Mouse (Mus musculus) hindbrain, embryonic 11.5 days (tissue): ENCODE results near the gene 3110082I17Rik. TPM values are rescaled to one million over a fixed set of nuclear protein-coding genes. Genes with fewer than 3 reads are reported as not detected.
A peak's percentile ranks its signal among the peaks of the same experiment; 100 is the strongest.

Experiments
- ATAC-seq: fragments of 200-750 bp; cut with Nextera tagmentation; 2 replicates; pipeline ENCODE4 v1.8.0; 2017; ENCODE audit warnings: mild to moderate bottlenecking, moderate TSS enrichment, moderate library complexity; ENCODE audit not compliant: low FRiP score
- DNase-seq: peaks from one replicate; pipeline ENCODE4 v3.0.0-alpha.2; 2015; ENCODE audit warnings: low spot score
- H3K27ac ChIP-seq: fragments of 300-500 bp; sonication (generic); 2 replicates; pipeline ENCODE4 v1.5.1; 2014; ENCODE audit warnings: mild to moderate bottlenecking, low read depth, low read length
- H3K27me3 ChIP-seq: fragments of 300-500 bp; sonication (generic); 2 replicates; pipeline ENCODE4 v1.6.1; 2014; ENCODE audit warnings: mild to moderate bottlenecking, low read length, moderate library complexity, mixed read lengths; ENCODE audit not compliant: control insufficient read depth, insufficient read depth
- H3K36me3 ChIP-seq: fragments of 300-500 bp; sonication (generic); 2 replicates; pipeline ENCODE4 v1.6.1; 2014; ENCODE audit warnings: mild to moderate bottlenecking, low read length, moderate library complexity, mixed read lengths; ENCODE audit not compliant: control insufficient read depth, insufficient read depth
- H3K4me1 ChIP-seq: fragments of 300-500 bp; sonication (generic); replicated peaks from 2 replicates; pipeline ENCODE4 v1.6.1; 2014; ENCODE audit warnings: low read length, mixed read lengths; ENCODE audit not compliant: control insufficient read depth, insufficient read depth
- H3K4me2 ChIP-seq: fragments of 300-500 bp; sonication (generic); replicated peaks from 2 replicates; pipeline ENCODE4 v1.6.1; 2014; ENCODE audit warnings: mild to moderate bottlenecking, low read depth, low read length
- H3K4me3 ChIP-seq: fragments of 300-500 bp; sonication (generic); 2 replicates; pipeline ENCODE4 v1.5.1; 2014; ENCODE audit warnings: low read depth, low read length
- H3K9ac ChIP-seq: fragments of 300-500 bp; sonication (generic); 2 replicates; pipeline ENCODE4 v1.6.1; 2014; ENCODE audit warnings: low read depth, low read length
- H3K9me3 ChIP-seq: fragments of 300-500 bp; sonication (generic); 2 replicates; pipeline ENCODE4 v1.6.1; 2016; ENCODE audit warnings: low read length; ENCODE audit not compliant: control insufficient read depth
- WGBS: fragments of 180-500 bp; shearing (Covaris S2); extraction: QIAGEN DNeasy Blood & Tissue Kit; methylation state at CpG from one replicate; pipeline ENCODE4 v1.1.7; 2014; 5-methylcytosine and 5-hydroxymethylcytosine counted together
- polyA plus RNA-seq: library from polyadenylated mRNA; unstranded; fragments of >200 nt; fragmentation: Nextera tagmentation; extraction: Ambion mirVana; gene quantifications from 2 replicates; pipeline ENCODE4 v1.2.1, GENCODE M21; 2014

The 3110082I17Rik gene
- polyA plus RNA-seq, 1 experiment from 2014 or later, result 29.2 TPM

- peak; percentile 16 for DNase-seq
- H3K9ac ChIP-seq, result no peak overlapping the region
- 52% methylated on average over 8 of the region's 8 CpGs for WGBS
- H3K9me3 ChIP-seq, result no peaks in the 10 kb centered on the region
- no peaks in the 10 kb centered on the region for H3K27me3 ChIP-seq
- H3K36me3 ChIP-seq, result no peaks in the 10 kb centered on the region
- no peaks in the 10 kb centered on the region for H3K4me1 ChIP-seq
- H3K27ac ChIP-seq, result peak overlapping the region; percentile 4; the same call in 1 of the 2 replicates
- H3K4me2 ChIP-seq, result no peak overlapping the region
- H3K4me3 ChIP-seq, result no peak overlapping the region
- 0 out of 2 replicates have a peak, but pooled peaks have one; percentile 45 for ATAC-seq
Measured at GRCm38 (mm10) chr5:139491348-139491747, 31.0 kb upstream of the 3110082I17Rik start.

GRCm38 (mm10) chr5:139490131-139490530, 29.8 kb upstream of the 3110082I17Rik start:
- ATAC-seq (no peak), DNase-seq (no peak)
- Histone ChIP-seq H3K27ac (no peak overlapping the region), H3K9me3 (no peaks in the 10 kb centered on the region), H3K36me3 (no peaks in the 10 kb centered on the region), H3K4me2 (no peak overlapping the region), H3K9ac (no peak overlapping the region), H3K27me3 (no peaks in the 10 kb centered on the region), H3K4me3 (no peak overlapping the region), H3K4me1 (no peaks in the 10 kb centered on the region)
- WGBS, result 85% methylated on average over 11 of the region's 11 CpGs

GRCm38 (mm10) chr5:139484185-139484814, 24.0 kb upstream of the 3110082I17Rik start, which contains the start of gene Zfand2a:
Gene Zfand2a, minus strand, starts transcription at chr5:139484549.
- WGBS, result 1% methylated on average over 42 of the region's 42 CpGs
- peak; percentile 100 for DNase-seq

GRCm38 (mm10) chr5:139483171-139483848, 23.0 kb upstream of the 3110082I17Rik start:
- 64% methylated on average over 14 of the region's 14 CpGs for WGBS
- Histone ChIP-seq H3K9me3 (no peaks in the 10 kb centered on the region), H3K27ac (no peak overlapping the region), H3K4me2 (peak overlapping the region; percentile 76), H3K4me1 (0 out of 2 replicates have a peak, but pooled peaks cover 3% of the 10 kb centered on the region), H3K36me3 (no peaks in the 10 kb centered on the region), H3K27me3 (no peaks in the 10 kb centered on the region), H3K9ac (peak overlapping the region; percentile 77), H3K4me3 (peak overlapping the region; percentile 91)
- ATAC-seq (no peak), DNase-seq (no peak)

More at GRCm38 (mm10) chr5:139484185-139484814, 24.0 kb upstream of the 3110082I17Rik start, which contains the start of gene Zfand2a:
- Histone ChIP-seq H3K36me3 (no peaks in the 10 kb centered on the region), H3K4me2 (peak within 1 kb of the TSS; percentile 76), H3K4me3 (peak within 1 kb of the TSS; percentile 91), H3K9me3 (no peaks in the 10 kb centered on the region), H3K27ac (peak within 1 kb of the TSS; percentile 51; the same call in 1 of the 2 replicates), H3K4me1 (0 out of 2 replicates have a peak, but pooled peaks cover 3% of the 10 kb centered on the region), H3K27me3 (no peaks in the 10 kb centered on the region), H3K9ac (peak within 1 kb of the TSS; percentile 77)
- peak; percentile 96 for ATAC-seq

GRCm38 (mm10) chr5:139480406-139480805, 20.1 kb upstream of the 3110082I17Rik start:
- no peak overlapping the region for H3K27ac ChIP-seq
- 0 out of 2 replicates have a peak, but pooled peaks cover 3% of the 10 kb centered on the region for H3K4me1 ChIP-seq
- H3K4me3 ChIP-seq, result no peak overlapping the region
- DNase-seq, result no peak
- 89% methylated on average over 9 of the region's 10 CpGs for WGBS
- 0 out of 2 replicates have a peak, but pooled peaks cover 5% of the 10 kb centered on the region for H3K36me3 ChIP-seq
- ATAC-seq, result no peak
- H3K9me3 ChIP-seq, result no peaks in the 10 kb centered on the region
- H3K9ac ChIP-seq, result no peak overlapping the region
- no peaks in the 10 kb centered on the region for H3K27me3 ChIP-seq
- H3K4me2 ChIP-seq, result no peak overlapping the region

GRCm38 (mm10) chr5:139479088-139479487, 18.8 kb upstream of the 3110082I17Rik start:
- no peak for DNase-seq
- no peak overlapping the region for H3K9ac ChIP-seq
- no peaks in the 10 kb centered on the region for H3K9me3 ChIP-seq
- 92% methylated on average over 8 of the region's 8 CpGs for WGBS
- H3K4me2 ChIP-seq, result no peak overlapping the region
- H3K36me3 ChIP-seq, result 0 out of 2 replicates have a peak, but pooled peaks cover 10% of the 10 kb centered on the region
- no peak overlapping the region for H3K27ac ChIP-seq
- H3K27me3 ChIP-seq, result no peaks in the 10 kb centered on the region
- no peak overlapping the region for H3K4me3 ChIP-seq
- H3K4me1 ChIP-seq, result 0 out of 2 replicates have a peak, but pooled peaks cover 3% of the 10 kb centered on the region
- no peak for ATAC-seq

- 83% methylated on average over 9 of the region's 9 CpGs for WGBS
- no peaks in the 10 kb centered on the region for H3K27me3 ChIP-seq
- ATAC-seq (no peak), DNase-seq (no peak)
- H3K36me3 ChIP-seq, result peaks cover 18% of the 10 kb centered on the region
- H3K9ac ChIP-seq, result no peak overlapping the region
- H3K9me3 ChIP-seq, result no peaks in the 10 kb centered on the region
- H3K4me2 ChIP-seq, result no peak overlapping the region
- no peak overlapping the region for H3K4me3 ChIP-seq
- H3K4me1 ChIP-seq, result no peaks in the 10 kb centered on the region
- H3K27ac ChIP-seq, result no peak overlapping the region
Measured at GRCm38 (mm10) chr5:139474741-139475140, 14.4 kb upstream of the 3110082I17Rik start.

GRCm38 (mm10) chr5:139467998-139468397, 7.7 kb upstream of the 3110082I17Rik start:
- Histone ChIP-seq H3K27ac (no peak overlapping the region), H3K4me1 (no peaks in the 10 kb centered on the region), H3K4me3 (no peak overlapping the region), H3K36me3 (peaks cover 8% of the 10 kb centered on the region; the same call in 1 of the 2 replicates), H3K9me3 (no peaks in the 10 kb centered on the region), H3K4me2 (no peak overlapping the region), H3K9ac (no peak overlapping the region), H3K27me3 (no peaks in the 10 kb centered on the region)
- DNase-seq, result peak; percentile 12
- ATAC-seq, result no peak
- 54% methylated on average over 5 of the region's 5 CpGs for WGBS
